Mouse (Mus musculus) MEL (cell line): ENCODE measurements around the gene Ywhae.

Experiments
- EP300 ChIP-seq, 2 experiments: IDR thresholded peaks; 2 replicates each; pipeline ENCODE4 v1.6.1; 2011; ENCODE audit warnings: improper control_type of control experiment in 2 of 2, low read length in 2 of 2, low read depth in 1 of 2, mild to moderate bottlenecking in 1 of 2
- GATA1 ChIP-seq: IDR thresholded peaks from 2 replicates; pipeline ENCODE4 v1.6.1; 2011; ENCODE audit warnings: low read depth, low read length, improper control_type of control experiment
- MAFK ChIP-seq: IDR thresholded peaks from 2 replicates; pipeline ENCODE4 v1.6.1; 2011; ENCODE audit warnings: low read depth, mild to moderate bottlenecking, low read length, improper control_type of control experiment, borderline replicate concordance
- POLR2A ChIP-seq, 2 experiments: IDR thresholded peaks; 2 replicates each; pipeline ENCODE4 v1.6.1; 2011 to 2012; ENCODE audit warnings: low read length in 2 of 2, mild to moderate bottlenecking in 2 of 2, control low read depth in 1 of 2, improper control_type of control experiment in 1 of 2, low read depth in 1 of 2, moderate library complexity in 1 of 2; ENCODE audit not compliant: control insufficient read depth in 1 of 2, insufficient read depth in 1 of 2, poor library complexity in 1 of 2
- TCF12 ChIP-seq: IDR thresholded peaks from 2 replicates; pipeline ENCODE4 v1.6.1; 2014; ENCODE audit warnings: low read depth, mild to moderate bottlenecking, inconsistent platforms, low read length, improper control_type of control experiment, moderate library complexity

GRCm38 (mm10) chr11:75813085-75813484 is 80.4 kb downstream of the Ywhae start:
- no peak for TF ChIP-seq GATA1
- no peak for TF ChIP-seq TCF12
- no peak for TF ChIP-seq EP300 (IDR thresholded peaks at IDR 0.05; ENCODE audit: low read depth in 1 of 2, low read length in 2 of 2)
- TF ChIP-seq POLR2A (IDR thresholded peaks at IDR 0.05; ENCODE audit: control insufficient read depth in 1 of 2, insufficient read depth in 1 of 2, low read depth in 1 of 2, low read length in 2 of 2, poor library complexity in 1 of 2): no peak
- no peak for TF ChIP-seq MAFK
